Mouse (Mus musculus) liver, embryonic 13.5 days (tissue): Measurements from ENCODE around the gene Atp6v1g2. TPM values are rescaled to one million over a fixed set of nuclear protein-coding genes. Genes with fewer than 3 reads are reported as not detected.

Experiments used
- ATAC-seq: fragments of 200-750 bp; cut with Nextera tagmentation; 2 replicates; pipeline ENCODE4 v1.8.0; 2017; ENCODE audit warnings: low read depth, mild to moderate bottlenecking, moderate number of reproducible peaks, moderate library complexity
- DNase-seq: peaks from one replicate; pipeline ENCODE4 v3.0.0; 2022
- H3K27ac ChIP-seq: fragments of 300-500 bp; sonication (generic); 2 replicates; pipeline ENCODE4 v1.5.1; 2015; ENCODE audit warnings: moderate library complexity, mild to moderate bottlenecking, inconsistent platforms
- H3K27me3 ChIP-seq: fragments of 300-500 bp; sonication (generic); 2 replicates; pipeline ENCODE4 v1.6.1; 2015; ENCODE audit warnings: mild to moderate bottlenecking, inconsistent platforms
- H3K36me3 ChIP-seq: fragments of 300-500 bp; sonication (generic); 2 replicates; pipeline ENCODE4 v1.6.1; 2015; ENCODE audit warnings: mild to moderate bottlenecking, inconsistent platforms
- H3K4me1 ChIP-seq: fragments of 300-500 bp; sonication (generic); replicated peaks from 2 replicates; pipeline ENCODE4 v1.6.1; 2015; ENCODE audit warnings: inconsistent platforms
- H3K4me2 ChIP-seq: fragments of 300-500 bp; sonication (generic); 2 replicates; pipeline ENCODE4 v1.6.1; 2015; ENCODE audit warnings: inconsistent platforms, mild to moderate bottlenecking, moderate library complexity
- H3K4me3 ChIP-seq: fragments of 300-500 bp; sonication (generic); replicated peaks from 2 replicates; pipeline ENCODE4 v1.5.1; 2015; ENCODE audit warnings: mild to moderate bottlenecking, inconsistent platforms
- H3K9ac ChIP-seq: fragments of 300-500 bp; sonication (generic); 2 replicates; pipeline ENCODE4 v1.6.1; 2015; ENCODE audit warnings: mild to moderate bottlenecking, inconsistent platforms
- H3K9me3 ChIP-seq: fragments of 300-500 bp; sonication (generic); replicated peaks from 2 replicates; pipeline ENCODE4 v1.6.1; 2016; ENCODE audit warnings: inconsistent platforms
- WGBS: fragments of 180-500 bp; shearing (Covaris S2); methylation state at CpG from one replicate; pipeline ENCODE4 v1.1.7; 2015; ENCODE audit not compliant: insufficient replicate concordance; 5-methylcytosine and 5-hydroxymethylcytosine counted together
- microRNA-seq: library from miRNA; unstranded; fragments of <30 nt; microRNA quantifications from one replicate; pipeline ENCODE4, GENCODE M21; 2016
- polyA plus RNA-seq: library from polyadenylated mRNA; unstranded; fragments of >200 nt; fragmentation: Nextera tagmentation; extraction: Ambion mirVana; gene quantifications from 2 replicates; pipeline ENCODE4 v1.2.1, GENCODE M21; 2015

The Atp6v1g2 gene
- polyA plus RNA-seq, 1 experiment from 2014 or later = 0.76 TPM

- no peaks in the 10 kb centered on the region for H3K4me1 ChIP-seq
- H3K4me3 ChIP-seq = no peak overlapping the region
- peak; percentile 61 for ATAC-seq
- peak; percentile 65 for DNase-seq
- WGBS = 2% methylated on average over 11 of the region's 11 CpGs
- no peak overlapping the region for H3K9ac ChIP-seq
- no peaks in the 10 kb centered on the region for H3K36me3 ChIP-seq
- no peak overlapping the region for H3K27ac ChIP-seq
- peaks cover 29% of the 10 kb centered on the region for H3K27me3 ChIP-seq
- no peaks in the 10 kb centered on the region for H3K9me3 ChIP-seq
- H3K4me2 ChIP-seq = no peak overlapping the region
Measured at GRCm38 (mm10) chr17:35274770-35275169, 41.3 kb downstream of the Atp6v1g2 start.

GRCm38 (mm10) chr17:35276304-35276864 lies 42.9 kb downstream of the Atp6v1g2 start:
- Histone ChIP-seq H3K27ac (no peak overlapping the region), H3K9ac (no peak overlapping the region), H3K4me1 (no peaks in the 10 kb centered on the region), H3K4me2 (no peak overlapping the region), H3K9me3 (no peaks in the 10 kb centered on the region), H3K27me3 (peaks cover 29% of the 10 kb centered on the region), H3K36me3 (no peaks in the 10 kb centered on the region), H3K4me3 (no peak overlapping the region)
- ATAC-seq (no peak), DNase-seq (no peak)
- 20% methylated on average over 13 of the region's 13 CpGs for WGBS

- Histone ChIP-seq H3K9me3 (no peaks in the 10 kb centered on the region), H3K27me3 (peaks cover 29% of the 10 kb centered on the region), H3K4me3 (no peak overlapping the region), H3K4me1 (no peaks in the 10 kb centered on the region), H3K27ac (no peak overlapping the region), H3K9ac (no peak overlapping the region), H3K4me2 (no peak overlapping the region), H3K36me3 (no peaks in the 10 kb centered on the region)
- ATAC-seq = no peak
- DNase-seq = no peak
- WGBS = 65% methylated on average over 8 of the region's 8 CpGs
Measured at GRCm38 (mm10) chr17:35278049-35278448, 44.6 kb downstream of the Atp6v1g2 start.

- H3K9ac ChIP-seq = no peak overlapping the region
- no peak overlapping the region for H3K27ac ChIP-seq
- DNase-seq (no peak), ATAC-seq (no peak)
- H3K36me3 ChIP-seq = no peaks in the 10 kb centered on the region
- H3K9me3 ChIP-seq = no peaks in the 10 kb centered on the region
- H3K4me1 ChIP-seq = no peaks in the 10 kb centered on the region
- no peak overlapping the region for H3K4me2 ChIP-seq
- H3K4me3 ChIP-seq = no peak overlapping the region
- WGBS = 71% methylated on average over 13 of the region's 13 CpGs
- H3K27me3 ChIP-seq = peaks cover 29% of the 10 kb centered on the region
Measured at GRCm38 (mm10) chr17:35278957-35279688, 45.7 kb downstream of the Atp6v1g2 start.

GRCm38 (mm10) chr17:35280276-35280675 lies 46.8 kb downstream of the Atp6v1g2 start:
- peaks cover 25% of the 10 kb centered on the region for H3K27me3 ChIP-seq
- ATAC-seq (no peak), DNase-seq (no peak)
- H3K9me3 ChIP-seq = no peaks in the 10 kb centered on the region
- H3K9ac ChIP-seq = no peak overlapping the region
- H3K4me2 ChIP-seq = no peak overlapping the region
- no peaks in the 10 kb centered on the region for H3K36me3 ChIP-seq
- H3K4me1 ChIP-seq = no peaks in the 10 kb centered on the region
- WGBS = 59% methylated on average over 3 of the region's 3 CpGs
- no peak overlapping the region for H3K4me3 ChIP-seq
- no peak overlapping the region for H3K27ac ChIP-seq

GRCm38 (mm10) chr17:35285431-35285830 lies 52.0 kb downstream of the Atp6v1g2 start:
- no peaks in the 10 kb centered on the region for H3K4me1 ChIP-seq
- H3K4me2 ChIP-seq = no peak overlapping the region
- DNase-seq (no peak), ATAC-seq (no peak)
- peaks cover 6% of the 10 kb centered on the region; the same call in 1 of the 2 replicates for H3K27me3 ChIP-seq
- H3K36me3 ChIP-seq = no peaks in the 10 kb centered on the region
- H3K4me3 ChIP-seq = no peak overlapping the region
- no peaks in the 10 kb centered on the region for H3K9me3 ChIP-seq
- H3K9ac ChIP-seq = no peak overlapping the region
- no peak overlapping the region for H3K27ac ChIP-seq

Small RNA genes lying within 50 kb of the gene (microRNA-seq; reads per million reads assigned to microRNA genes)
- not detected for gene Mir6973a
- not detected for gene Mir6974
- gene Mir6975 = 2.1 reads per million
- gene Mir8094 = 0.88 reads per million

Other genes starting within 250 kb of the Atp6v1g2 start
- 110 and 112 TPM in 2 replicates for gene Vars, start 232.7 kb upstream of the Atp6v1g2 start, polyA plus RNA-seq
- 0.08 TPM in 2 replicates for gene Vwa7, start 217.1 kb upstream of the Atp6v1g2 start, polyA plus RNA-seq
- 2.5 and 2.8 TPM in 2 replicates for gene Sapcd1, start 205.6 kb upstream of the Atp6v1g2 start, polyA plus RNA-seq
- 3.2 and 3.4 TPM in 2 replicates for gene Msh5, start 186.9 kb upstream of the Atp6v1g2 start, polyA plus RNA-seq
- gene Clic1, start 183.7 kb upstream of the Atp6v1g2 start, polyA plus RNA-seq = 141 and 147 TPM in 2 replicates
- 28.9 and 30.6 TPM in 2 replicates for gene Ddah2, start 174.6 kb upstream of the Atp6v1g2 start, polyA plus RNA-seq
- gene Ly6g6c, start 168.3 kb upstream of the Atp6v1g2 start, polyA plus RNA-seq = 0.25 and 0.31 TPM in 2 replicates
- 4.1 and 5.2 TPM in 2 replicates for gene Mpig6b, start 167.5 kb upstream of the Atp6v1g2 start, polyA plus RNA-seq
- 0.13 and 0.23 TPM in 2 replicates for gene Ly6g6e, start 156.8 kb upstream of the Atp6v1g2 start, polyA plus RNA-seq
- 0.35 and 0.47 TPM in 2 replicates for gene Ly6g6d, start 155.6 kb upstream of the Atp6v1g2 start, polyA plus RNA-seq
- gene Ly6g6f, start 148.1 kb upstream of the Atp6v1g2 start, polyA plus RNA-seq = 7.2 and 7.3 TPM in 2 replicates
- 51.0 and 54.9 TPM in 2 replicates for gene Abhd16a, start 144.4 kb upstream of the Atp6v1g2 start, polyA plus RNA-seq
- not detected in 2 replicates for gene Ly6g5c, start 125.4 kb upstream of the Atp6v1g2 start, polyA plus RNA-seq
- 0.21 and 0.28 TPM in 2 replicates for gene Ly6g5b, start 118.2 kb upstream of the Atp6v1g2 start, polyA plus RNA-seq
- gene Gpank1, start 112.2 kb upstream of the Atp6v1g2 start, polyA plus RNA-seq = 14.1 and 14.8 TPM in 2 replicates
- 176 and 182 TPM in 2 replicates for gene Csnk2b, start 111.6 kb upstream of the Atp6v1g2 start, polyA plus RNA-seq
- 3.1 and 3.6 TPM in 2 replicates for gene D17H6S53E, start 107.3 kb upstream of the Atp6v1g2 start, polyA plus RNA-seq
- gene Apom, start 101.6 kb upstream of the Atp6v1g2 start, polyA plus RNA-seq = 553 and 573 TPM in 2 replicates
- 22.4 and 27.4 TPM in 2 replicates for gene Bag6, start 98.5 kb upstream of the Atp6v1g2 start, polyA plus RNA-seq
- 45.1 and 51.5 TPM in 2 replicates for gene Prrc2a, start 68.8 kb upstream of the Atp6v1g2 start, polyA plus RNA-seq
- gene Aif1, start 57.6 kb upstream of the Atp6v1g2 start, polyA plus RNA-seq = 17.4 and 18.5 TPM in 2 replicates
- gene Lst1, start 45.2 kb upstream of the Atp6v1g2 start, polyA plus RNA-seq = 21.6 and 29.0 TPM in 2 replicates
- 0.53 and 0.80 TPM in 2 replicates for gene Ltb, start 39.2 kb upstream of the Atp6v1g2 start, polyA plus RNA-seq
- gene Tnf, start 31.7 kb upstream of the Atp6v1g2 start, polyA plus RNA-seq = 0.25 and 0.35 TPM in 2 replicates
- gene Lta, start 28.3 kb upstream of the Atp6v1g2 start, polyA plus RNA-seq = 0.07 and 0.10 TPM in 2 replicates
- gene Gm16181, start 12.8 kb upstream of the Atp6v1g2 start, polyA plus RNA-seq = 0.36 TPM in 1 of 2 replicates, not detected in the other
- 3.9 and 4.4 TPM in 2 replicates for gene Nfkbil1, start 2.1 kb downstream of the Atp6v1g2 start, polyA plus RNA-seq
- gene Ddx39b, start 8.1 kb downstream of the Atp6v1g2 start, polyA plus RNA-seq = 208 and 220 TPM in 2 replicates
- 74.5 and 77.7 TPM in 2 replicates for gene H2-D1, start 29.1 kb downstream of the Atp6v1g2 start, polyA plus RNA-seq
- 1.0 and 1.4 TPM in 2 replicates for gene H2-Q1, start 86.7 kb downstream of the Atp6v1g2 start, polyA plus RNA-seq
- gene H2-Q2, start 108.6 kb downstream of the Atp6v1g2 start, polyA plus RNA-seq = 0.68 and 0.90 TPM in 2 replicates
- gene H2-Q4, start 146.0 kb downstream of the Atp6v1g2 start, polyA plus RNA-seq = 1.7 and 2.0 TPM in 2 replicates
- gene H2-Q6, start 191.2 kb downstream of the Atp6v1g2 start, polyA plus RNA-seq = 9.6 and 11.1 TPM in 2 replicates
- 23.9 and 24.6 TPM in 2 replicates for gene H2-Q7, start 205.5 kb downstream of the Atp6v1g2 start, polyA plus RNA-seq
- gene H2-Q10, start 236.4 kb downstream of the Atp6v1g2 start, polyA plus RNA-seq = 147 and 152 TPM in 2 replicates